Mouse (Mus musculus) 3134 (cell line): ENCODE results near the gene Kdm2a.

Experiments used
- DNase-seq: peaks from one replicate; pipeline ENCODE4 v3.0.0-alpha.2; 2011; ENCODE audit warnings: low spot score; ENCODE audit not compliant: insufficient read length; ENCODE audit errors: extremely low read depth

Kdm2a gene

DNA sequence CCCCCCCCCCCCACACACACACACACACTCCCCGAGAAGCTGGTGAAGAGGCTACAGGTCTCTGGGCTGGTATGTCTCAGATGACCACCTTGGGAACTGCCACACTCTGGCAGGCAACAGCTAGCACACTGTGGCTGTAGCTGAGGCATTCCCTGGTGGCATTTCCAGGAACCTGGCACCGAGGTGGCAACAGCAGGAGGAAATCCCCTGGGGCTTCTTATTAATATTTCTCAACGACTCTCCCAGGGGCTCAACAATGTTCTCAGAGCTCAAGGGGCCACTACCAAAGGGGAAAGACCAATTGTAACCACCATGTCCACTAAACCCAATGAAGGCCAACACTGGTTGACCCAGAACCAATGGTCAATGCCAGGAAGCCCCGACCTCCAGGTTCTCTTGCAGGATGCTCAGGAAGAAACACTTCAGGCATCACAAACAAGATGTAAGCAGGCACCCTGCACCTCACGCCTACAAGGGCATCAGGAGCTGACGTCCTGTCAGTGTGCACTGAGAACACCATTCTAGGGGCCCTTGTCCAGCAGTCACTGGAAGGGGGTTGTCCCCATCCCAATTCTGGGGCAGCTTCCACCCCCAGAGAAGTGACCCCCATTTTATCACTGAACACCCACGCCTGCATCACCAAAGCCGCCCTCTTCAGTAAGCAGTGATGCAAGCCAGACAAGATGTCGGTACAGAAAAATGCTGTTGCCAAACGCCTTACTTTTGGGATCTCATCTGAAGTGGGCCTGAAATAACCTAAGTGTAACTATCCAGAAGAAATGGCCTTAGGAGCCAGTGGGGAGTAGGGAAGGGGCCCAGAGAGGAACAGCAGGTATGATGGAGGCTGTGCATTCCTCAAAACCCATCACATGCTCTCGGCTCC is 97.0 kb downstream of the Kdm2a start:
- DNase-seq = no peak

DNA sequence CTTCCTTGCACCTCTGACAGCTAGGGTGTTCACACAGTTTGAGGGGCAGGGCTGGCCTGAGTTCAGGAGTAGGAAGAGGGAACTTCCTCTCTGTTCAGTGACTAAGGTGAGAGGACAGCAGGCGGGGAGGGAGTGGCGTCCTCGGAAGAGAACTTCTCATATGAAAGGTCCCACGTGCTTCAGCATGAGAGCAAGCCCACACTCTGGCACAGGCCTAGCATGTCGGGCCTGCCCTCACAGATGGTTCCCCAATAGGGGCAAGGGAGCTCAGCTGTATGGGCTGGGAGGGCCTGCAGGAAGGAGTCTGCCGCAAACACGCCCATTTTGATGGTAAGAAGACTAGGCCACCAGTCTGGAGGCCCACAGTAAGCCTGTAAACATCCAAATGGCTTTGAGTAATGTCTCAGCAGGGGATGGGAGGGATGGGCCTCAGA is 97.8 kb downstream of the Kdm2a start:
- no peak for DNase-seq

DNA sequence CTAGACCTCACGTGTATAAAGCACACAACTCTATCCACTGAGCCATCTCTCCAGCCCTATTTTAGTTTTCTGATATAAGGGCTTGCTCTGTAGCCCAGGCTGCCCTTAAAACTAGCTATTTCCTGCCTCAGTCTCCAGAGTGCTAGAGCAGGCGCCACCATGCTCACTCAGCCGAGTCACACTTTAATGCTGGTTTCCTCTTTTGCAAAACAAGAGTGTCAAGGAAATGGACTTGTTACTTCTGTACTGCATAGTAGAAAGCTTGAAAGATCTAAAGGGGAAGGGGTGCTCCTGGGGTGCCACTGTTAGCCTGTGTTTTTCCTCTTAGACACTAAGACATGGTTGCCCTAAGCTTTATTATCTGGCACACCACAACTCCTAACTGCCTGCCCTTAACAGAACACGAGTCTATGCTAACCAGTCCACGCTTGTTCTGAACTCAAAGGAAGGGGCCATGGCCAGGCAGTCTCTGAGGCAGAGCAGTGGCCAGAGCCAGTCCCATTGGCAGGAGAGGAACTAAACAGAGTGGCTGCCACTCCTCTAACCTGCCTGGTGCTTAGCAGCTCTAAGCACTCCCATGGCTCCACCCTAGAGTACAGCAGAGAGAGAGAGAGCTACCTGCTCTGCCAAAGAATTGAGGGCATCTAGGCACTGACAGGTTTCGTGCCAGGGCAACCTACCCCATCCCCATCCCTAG is 98.4 kb downstream of the Kdm2a start:
- DNase-seq = no peak

- no peak for DNase-seq
These were observed 99.0 kb downstream of the Kdm2a start for GRCm38 (mm10) chr19:4299126-4299525.

DNA sequence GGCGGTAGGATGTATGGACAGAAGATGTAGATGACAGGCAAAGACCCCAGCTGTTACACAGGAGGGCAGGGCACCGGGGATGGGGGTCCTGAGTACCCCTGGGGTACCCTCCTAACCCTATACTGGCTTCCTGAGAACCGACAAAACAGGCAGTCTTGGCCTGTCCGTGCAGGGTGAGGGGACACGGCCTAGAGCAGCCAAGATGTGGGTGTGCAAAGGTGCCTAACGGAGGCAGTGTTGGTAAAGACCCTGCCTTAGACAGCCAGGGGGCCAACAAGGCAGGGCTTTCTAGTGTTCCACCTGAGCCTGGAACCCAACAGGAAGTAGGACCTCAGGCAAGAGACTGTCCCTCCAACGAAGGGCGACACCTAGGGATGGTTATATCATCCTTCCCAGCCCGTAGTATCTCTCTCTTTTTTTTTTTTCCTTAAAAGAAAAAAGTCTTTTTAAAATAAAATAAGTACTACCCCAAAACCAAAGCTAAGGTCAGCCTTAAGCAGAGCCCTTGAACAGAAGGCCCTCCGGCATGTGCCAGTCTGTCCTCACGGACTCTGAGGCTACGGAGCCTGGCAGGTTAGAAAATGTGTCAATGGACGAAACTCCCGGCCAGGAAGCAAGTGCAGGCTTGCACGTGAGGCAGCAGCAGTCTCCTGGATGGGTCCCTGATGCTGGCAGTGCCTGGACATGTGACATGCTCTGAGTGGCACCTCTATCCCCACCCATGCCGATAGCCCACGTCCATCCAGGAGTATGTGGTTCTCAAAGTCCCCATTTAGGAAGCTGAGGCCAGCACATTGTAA is 99.6 kb downstream of the Kdm2a start:
- DNase-seq = no peak

GRCm38 (mm10) chr19:4297851-4298250 is 100.2 kb downstream of the Kdm2a start:
- no peak for DNase-seq

DNA sequence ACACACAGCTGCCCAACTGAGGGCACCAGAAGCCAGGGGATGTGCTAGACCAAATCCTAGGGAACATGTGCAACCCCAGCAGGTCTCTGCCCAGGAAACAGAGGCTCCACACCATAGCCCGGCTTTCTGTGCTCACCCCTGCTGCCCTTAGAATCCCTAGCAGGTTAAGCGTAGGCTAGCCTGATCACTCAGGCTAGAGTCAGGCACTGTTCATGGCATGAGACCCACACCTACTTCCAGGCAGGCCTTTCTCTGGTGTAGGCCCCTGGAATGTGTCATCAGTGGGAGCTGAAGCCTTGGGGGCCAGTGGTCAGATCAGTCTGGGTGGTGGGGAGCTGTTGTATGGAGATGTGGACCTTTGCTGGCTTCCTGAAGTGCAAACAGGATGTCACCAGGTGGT is 101.5 kb downstream of the Kdm2a start:
- no peak for DNase-seq

GRCm38 (mm10) chr19:4295391-4295790 is 102.7 kb downstream of the Kdm2a start:
- no peak for DNase-seq

DNA sequence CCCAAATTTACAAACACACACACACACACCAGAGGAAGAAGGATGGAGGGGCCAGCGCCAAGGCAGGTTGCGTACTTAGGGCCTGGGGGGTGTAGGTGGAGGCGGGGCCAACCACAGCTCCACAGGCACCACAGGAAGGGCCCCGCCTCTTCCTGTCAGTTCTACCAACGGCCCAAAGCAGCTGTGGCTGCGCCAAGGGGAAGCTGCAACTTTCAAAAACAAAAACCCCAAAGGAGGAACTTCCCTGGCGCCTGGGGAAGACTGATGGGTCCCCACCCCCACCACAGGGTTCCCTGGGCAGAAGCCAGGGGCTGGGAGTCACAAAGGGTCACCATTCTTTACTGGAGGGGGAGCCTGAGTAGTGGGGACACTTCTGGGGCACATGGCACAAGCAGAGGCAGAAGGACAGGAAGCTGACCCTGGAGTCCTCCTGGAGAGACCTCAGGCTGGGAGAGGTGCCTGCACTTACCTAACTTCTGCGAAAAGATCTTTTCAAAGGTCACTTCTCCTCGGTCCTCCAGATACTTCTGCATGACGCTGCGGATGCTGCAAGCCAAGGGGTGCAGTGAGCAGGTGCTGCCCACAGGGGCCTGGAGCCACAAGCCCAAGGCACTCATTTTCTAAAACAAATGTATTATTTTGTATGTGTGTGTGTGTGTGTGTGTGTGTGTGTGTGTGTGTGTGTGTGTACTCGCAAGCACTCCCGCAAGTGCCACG is 103.5 kb downstream of the Kdm2a start:
- DNase-seq = no peak

- DNase-seq = no peak
These were observed 106.9 kb downstream of the Kdm2a start for GRCm38 (mm10) chr19:4291161-4291560.

GRCm38 (mm10) chr19:4290749-4291148 is 107.3 kb downstream of the Kdm2a start:
- DNase-seq = no peak

DNA sequence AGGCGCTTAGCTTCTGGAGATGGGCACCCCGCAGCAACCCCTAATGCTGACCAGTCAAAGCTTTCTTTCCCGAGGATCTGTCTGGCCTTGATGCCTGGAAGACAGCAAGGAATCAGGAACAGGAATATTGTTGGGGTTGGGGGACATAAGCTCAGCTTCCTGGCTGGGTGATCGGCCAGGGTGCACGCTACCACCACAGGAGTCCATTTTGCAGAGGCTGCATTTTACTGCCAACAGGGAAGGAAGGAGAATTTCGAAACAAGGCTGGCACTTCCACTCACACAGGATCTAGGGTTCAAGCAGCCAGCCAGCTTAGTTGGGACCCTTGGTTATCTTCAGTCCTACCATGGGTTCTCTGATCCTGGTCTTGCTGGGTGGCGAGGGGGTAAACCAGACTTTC is 114.4 kb downstream of the Kdm2a start:
- DNase-seq = no peak

DNA sequence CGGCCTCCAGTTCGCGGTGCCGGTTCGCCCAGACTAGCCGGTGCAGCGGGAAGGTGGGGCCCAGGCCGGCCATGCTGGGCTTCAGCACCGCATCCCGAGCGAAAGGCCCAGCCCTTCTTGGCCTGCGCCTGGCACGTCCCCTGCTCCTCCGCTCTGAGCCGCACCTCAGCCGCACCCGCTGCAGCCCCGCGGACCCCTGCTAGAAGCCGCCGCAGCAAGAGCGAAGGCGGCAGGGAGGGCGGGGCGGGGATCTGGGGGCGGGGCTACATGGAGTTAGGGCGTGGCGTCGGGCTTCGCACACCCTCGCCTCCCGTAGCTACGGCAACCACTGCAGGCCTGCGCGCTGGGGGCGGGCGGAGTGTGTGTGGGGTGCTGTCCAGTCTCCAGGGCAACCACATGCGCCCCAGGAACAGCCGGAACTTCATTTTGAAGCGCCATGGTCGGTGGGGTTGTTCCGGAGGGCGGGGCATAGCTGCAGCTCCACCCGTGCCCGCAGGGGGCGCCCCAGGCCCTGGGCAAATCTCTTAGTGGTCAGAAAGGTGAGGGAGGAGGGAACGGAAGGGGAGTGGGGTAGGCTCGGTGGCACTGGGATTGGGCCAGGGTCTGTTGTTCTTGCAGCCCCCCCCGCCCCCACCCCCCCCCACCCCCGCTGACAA is 115.1 kb downstream of the Kdm2a start, which contains the start of gene Ankrd13d:
Gene Ankrd13d, minus strand, starts transcription at position 240 of the 656 bp plus-strand sequence.
- no peak for DNase-seq

GRCm38 (mm10) chr19:4280425-4280824 is 117.7 kb downstream of the Kdm2a start:
- DNase-seq = no peak

- DNase-seq = no peak
These were observed 118.6 kb downstream of the Kdm2a start for GRCm38 (mm10) chr19:4279487-4279886.

- no peak for DNase-seq
These were observed 127.1 kb downstream of the Kdm2a start for GRCm38 (mm10) chr19:4270972-4271371.

GRCm38 (mm10) chr19:4270187-4270586 is 127.9 kb downstream of the Kdm2a start:
- no peak for DNase-seq

- peak; percentile 84 for DNase-seq
These were observed 129.3 kb downstream of the Kdm2a start, which contains the start of gene Ssh3 for GRCm38 (mm10) chr19:4268566-4269361. Ssh3 (minus strand) TSS chr19:4269180.

GRCm38 (mm10) chr19:4265956-4266355 is 132.1 kb downstream of the Kdm2a start:
- DNase-seq = no peak
